Mouse (Mus musculus) kidney, postnatal 0 days (tissue): ENCODE measurements around the gene Dars. TPM values are rescaled to one million over a fixed set of nuclear protein-coding genes. Genes with fewer than 3 reads are reported as not detected.
A peak's percentile ranks its signal among the peaks of the same experiment; 100 is the strongest.

ENCODE experiments used
- ATAC-seq: fragments of 200-750 bp; cut with Nextera tagmentation; replicated peaks from 2 replicates; pipeline ENCODE4 v1.8.0; 2017; ENCODE audit warnings: low read depth, moderate number of reproducible peaks, moderate TSS enrichment, moderate library complexity; ENCODE audit not compliant: low FRiP score
- DNase-seq: peaks from one replicate; pipeline ENCODE4 v3.0.0-alpha.2; 2016; ENCODE audit warnings: low spot score
- H3K27ac ChIP-seq: fragments of 300-500 bp; sonication (generic); 2 replicates; pipeline ENCODE4 v1.5.1; 2014; ENCODE audit warnings: mild to moderate bottlenecking
- H3K27me3 ChIP-seq: fragments of 300-500 bp; sonication (generic); 2 replicates; pipeline ENCODE4 v1.6.1; 2014; ENCODE audit warnings: low read length, mixed read lengths; ENCODE audit not compliant: insufficient read depth
- H3K36me3 ChIP-seq: fragments of 300-500 bp; sonication (generic); 2 replicates; pipeline ENCODE4 v1.6.1; 2014; ENCODE audit warnings: low read length, mixed read lengths; ENCODE audit not compliant: insufficient read depth
- H3K4me1 ChIP-seq: fragments of 300-500 bp; sonication (generic); replicated peaks from 2 replicates; pipeline ENCODE4 v1.6.1; 2014; ENCODE audit warnings: antibody characterized with exemption, low read length, mixed read lengths; ENCODE audit not compliant: insufficient read depth
- H3K4me2 ChIP-seq: fragments of 300-500 bp; sonication (generic); 2 replicates; pipeline ENCODE4 v1.6.1; 2014; ENCODE audit warnings: mild to moderate bottlenecking, low read length, moderate library complexity, mixed read lengths
- H3K4me3 ChIP-seq: fragments of 300-500 bp; sonication (generic); replicated peaks from 2 replicates; pipeline ENCODE4 v1.5.1; 2014; ENCODE audit warnings: low read depth, low read length
- H3K9ac ChIP-seq: fragments of 300-500 bp; sonication (generic); 2 replicates; pipeline ENCODE4 v1.6.1; 2014; ENCODE audit warnings: low read depth, low read length
- H3K9me3 ChIP-seq: fragments of 300-500 bp; sonication (generic); replicated peaks from 2 replicates; pipeline ENCODE4 v1.6.1; 2016; ENCODE audit warnings: low read length, inconsistent platforms, mixed read lengths
- CTCF ChIP-seq: IDR thresholded peaks from 2 replicates; pipeline ENCODE4 v1.5.1; 2016; ENCODE audit warnings: antibody characterized with exemption, low read depth, mild to moderate bottlenecking, moderate library complexity
- WGBS: fragments of 180-500 bp; shearing (Covaris S2); extraction: QIAGEN DNeasy Blood & Tissue Kit; methylation state at CpG from one replicate; pipeline ENCODE4 v1.1.7; 2014; 5-methylcytosine and 5-hydroxymethylcytosine counted together
- polyA plus RNA-seq: library from polyadenylated mRNA; unstranded; fragments of >200 nt; fragmentation: Nextera tagmentation; extraction: Ambion mirVana; gene quantifications from 2 replicates; pipeline ENCODE4 v1.2.1, GENCODE M21; 2015

Dars gene
- polyA plus RNA-seq, 1 experiment from 2014 or later: 142 TPM

- no peaks in the 10 kb centered on the region for H3K36me3 ChIP-seq
- no peaks in the 10 kb centered on the region for H3K27me3 ChIP-seq
- no peak overlapping the region for H3K4me3 ChIP-seq
- H3K4me1 ChIP-seq: no peaks in the 10 kb centered on the region
- TF ChIP-seq CTCF: no peak
- H3K4me2 ChIP-seq: no peak overlapping the region
- H3K9me3 ChIP-seq: no peaks in the 10 kb centered on the region
- no peak overlapping the region for H3K27ac ChIP-seq
- H3K9ac ChIP-seq: no peak overlapping the region
- DNase-seq (no peak), ATAC-seq (no peak)
- 77% methylated on average over 3 of the region's 3 CpGs for WGBS
These were observed 41.8 kb upstream of the Dars start for GRCm38 (mm10) chr1:128459011-128459410.

- Histone ChIP-seq H3K9ac (no peak overlapping the region; the same call in 1 of the 2 replicates), H3K27me3 (no peaks in the 10 kb centered on the region), H3K4me1 (no peaks in the 10 kb centered on the region), H3K4me3 (0 out of 2 replicates have a peak overlapping the region, but pooled peaks have one; percentile 22), H3K4me2 (peak overlapping the region; percentile 53), H3K9me3 (no peaks in the 10 kb centered on the region), H3K27ac (no peak overlapping the region), H3K36me3 (no peaks in the 10 kb centered on the region)
- DNase-seq (peak; percentile 70), ATAC-seq (peak; percentile 76; the same call in 1 of the 2 replicates)
- TF ChIP-seq CTCF: no peak
- 14% methylated on average over 18 of the region's 18 CpGs for WGBS
These were observed 39.8 kb upstream of the Dars start for GRCm38 (mm10) chr1:128456844-128457445.

DNA sequence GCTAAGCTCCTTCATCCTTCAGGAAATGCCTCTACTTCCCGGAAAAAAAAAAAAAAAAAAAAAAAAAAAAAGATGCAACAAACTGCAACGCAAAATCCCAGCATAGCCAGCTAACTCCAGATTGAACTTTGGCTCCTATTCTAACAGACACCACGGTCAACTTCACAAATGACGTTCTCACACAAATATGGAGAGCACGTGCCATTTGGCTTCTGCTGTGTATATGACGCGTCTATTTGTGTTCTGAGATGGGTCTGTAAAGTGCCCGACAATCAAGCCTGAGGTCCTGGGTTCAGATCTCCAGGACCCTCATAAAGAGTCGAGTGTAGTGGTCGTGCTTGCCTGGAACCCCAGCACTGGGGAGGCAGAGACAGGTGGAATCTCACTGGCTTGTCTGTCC, 39.1 kb upstream of the Dars start:
- 79% methylated on average over 10 of the region's 10 CpGs for WGBS
- ATAC-seq (peak; percentile 29; the same call in 1 of the 2 replicates), DNase-seq (no peak)

GRCm38 (mm10) chr1:128452210-128452609, 35.0 kb upstream of the Dars start:
- Histone ChIP-seq H3K9me3 (no peaks in the 10 kb centered on the region), H3K4me3 (no peak overlapping the region), H3K27ac (no peak overlapping the region), H3K9ac (no peak overlapping the region), H3K4me1 (no peaks in the 10 kb centered on the region), H3K4me2 (no peak overlapping the region), H3K27me3 (no peaks in the 10 kb centered on the region), H3K36me3 (no peaks in the 10 kb centered on the region)
- ATAC-seq (no peak), DNase-seq (no peak)
- 71% methylated on average over 3 of the region's 3 CpGs for WGBS
- no peak for TF ChIP-seq CTCF

More for the DNA sequence above, 39.1 kb upstream of the Dars start:
- no peak for TF ChIP-seq CTCF
- no peaks in the 10 kb centered on the region for H3K9me3 ChIP-seq
- no peak overlapping the region for H3K9ac ChIP-seq
- no peaks in the 10 kb centered on the region for H3K4me1 ChIP-seq
- H3K4me2 ChIP-seq: no peak overlapping the region
- no peak overlapping the region for H3K27ac ChIP-seq
- no peaks in the 10 kb centered on the region for H3K36me3 ChIP-seq
- H3K4me3 ChIP-seq: no peak overlapping the region
- H3K27me3 ChIP-seq: no peaks in the 10 kb centered on the region

DNA sequence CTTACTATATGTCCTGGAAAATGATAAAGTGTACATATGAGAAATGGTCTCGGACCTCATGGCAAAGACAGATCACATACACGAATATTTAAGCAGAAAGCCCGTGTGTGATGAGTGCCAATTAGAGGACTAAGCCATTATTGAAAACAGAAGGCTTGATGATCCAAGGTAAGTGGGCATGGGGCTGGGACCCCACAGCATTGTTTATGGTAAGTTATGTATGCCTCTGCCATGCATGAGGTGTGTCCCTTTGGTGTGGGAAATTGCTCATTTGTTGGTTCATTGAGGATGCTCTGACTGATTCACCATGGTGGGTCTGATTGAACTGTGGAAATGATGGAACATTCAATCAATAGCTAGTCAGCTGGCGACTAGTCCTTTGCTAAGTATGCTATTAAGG, 34.0 kb upstream of the Dars start:
- DNase-seq (no peak), ATAC-seq (no peak)
- H3K4me1 ChIP-seq: no peaks in the 10 kb centered on the region
- H3K9me3 ChIP-seq: no peaks in the 10 kb centered on the region
- H3K4me2 ChIP-seq: no peak overlapping the region
- no peak for TF ChIP-seq CTCF
- WGBS: 89% methylated on average over 4 of the region's 4 CpGs
- no peak overlapping the region for H3K9ac ChIP-seq
- H3K27ac ChIP-seq: no peak overlapping the region
- no peak overlapping the region for H3K4me3 ChIP-seq
- H3K36me3 ChIP-seq: no peaks in the 10 kb centered on the region
- no peaks in the 10 kb centered on the region for H3K27me3 ChIP-seq

DNA sequence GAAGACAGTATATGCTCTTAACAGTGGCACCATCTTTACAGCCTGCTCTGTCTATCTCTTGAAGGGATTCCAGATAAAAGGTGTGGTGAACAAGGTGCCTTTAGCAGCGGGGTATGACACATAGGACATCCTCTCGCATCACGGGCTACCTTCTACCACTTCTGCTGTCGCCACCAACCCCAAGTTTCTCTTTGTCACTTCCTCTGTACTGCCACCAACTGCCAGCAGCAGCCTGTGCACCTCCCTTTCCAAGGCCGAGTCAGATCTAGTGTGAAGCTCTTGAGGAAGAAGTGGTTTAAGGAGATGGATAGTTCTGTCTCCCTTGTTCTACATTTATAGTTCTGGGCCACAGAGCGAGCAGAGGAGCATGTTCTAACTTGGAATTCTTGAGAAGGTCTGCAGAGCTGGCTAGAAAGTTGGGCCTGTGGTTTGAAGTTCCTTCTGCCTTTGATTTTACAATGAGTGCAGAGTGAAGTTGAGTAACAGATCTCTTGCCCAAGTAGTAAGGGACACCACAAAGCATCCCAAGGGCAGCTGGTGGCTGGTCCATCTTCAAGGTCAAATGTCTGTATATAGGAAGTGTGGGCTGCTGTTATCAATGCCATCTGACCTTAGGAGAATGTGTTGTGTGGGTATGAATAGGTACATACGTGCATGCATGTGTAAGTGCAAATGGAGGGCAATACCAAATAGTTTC, 30.2 kb upstream of the Dars start:
- ATAC-seq (no peak), DNase-seq (no peak)
- H3K27me3 ChIP-seq: no peaks in the 10 kb centered on the region
- H3K36me3 ChIP-seq: no peaks in the 10 kb centered on the region
- TF ChIP-seq CTCF: no peak
- H3K9ac ChIP-seq: no peak overlapping the region
- no peak overlapping the region for H3K4me2 ChIP-seq
- no peaks in the 10 kb centered on the region for H3K9me3 ChIP-seq
- H3K4me3 ChIP-seq: no peak overlapping the region
- WGBS: 82% methylated on average over 7 of the region's 7 CpGs
- no peaks in the 10 kb centered on the region for H3K4me1 ChIP-seq
- no peak overlapping the region for H3K27ac ChIP-seq
